Comparison of ENCODE assay signal across 9 mouse cellular contexts in genomic region chr17:87637056-87637389, GRCm38 (mm10). TPM values are rescaled to one million over a fixed set of nuclear protein-coding genes. Genes with fewer than 3 reads are reported as not detected.
DNase-seq lines count a peak whose midpoint lies in the region; ATAC-seq and TF ChIP-seq lines count a peak whose summit lies in the region.
"Had no signal": no experiment of that assay in that cellular context is flagged by ENCODE, and none has a peak within 500 bp of the region (broad histone marks: within the 10 kb centered on the region; RNA-seq: fewer than 3 reads in every experiment).

No protein-coding gene starts in this region.

- H3K27me3 ChIP-seq in heart, embryonic 12.5 days (replicated peaks) = peaks cover 60% of the 10 kb centered on the region
- peaks cover 31% of the 10 kb centered on the region for H3K27me3 ChIP-seq in embryonic facial prominence, embryonic 11.5 days (ENCODE audit: control insufficient read depth, insufficient read depth, low read length)
- no peaks in the 10 kb centered on the region; the same call in 1 of the 2 replicates for H3K27me3 ChIP-seq in kidney, adult 2 months (replicated peaks; ENCODE audit: control insufficient read depth, insufficient read depth, low read length)
- H3K27me3 ChIP-seq in lung, postnatal 0 days (replicated peaks; ENCODE audit: insufficient read depth, low read length) = no peaks in the 10 kb centered on the region; the same call in 1 of the 2 replicates

- no peak for DNase-seq in heart, adult 11 months
- DNase-seq in embryonic facial prominence, embryonic 11.5 days (ENCODE audit: low spot score) = no peak
- peak; percentile 75 for DNase-seq in kidney, adult 2 months
- peak; percentile 81 for DNase-seq in lung, postnatal 0 days (ENCODE audit: low spot score)
- peak; percentile 36 to 40 for DNase-seq in thymus, postnatal 10 days (ENCODE audit: low spot score in 2 of 2)
- DNase-seq in adrenal gland, postnatal 4 days (ENCODE audit: low spot score in 2 of 2) = no peak
- no peak for DNase-seq in layer of hippocampus, postnatal 36 days

- no peak overlapping the region for H3K27ac ChIP-seq in heart, embryonic 12.5 days (ENCODE audit: poor library complexity, severe bottlenecking)
- H3K27ac ChIP-seq in embryonic facial prominence, embryonic 11.5 days (replicated peaks; ENCODE audit: low read depth, low read length) = no peak overlapping the region
- peak overlapping the region; percentile 86 for H3K27ac ChIP-seq in kidney, adult 2 months (ENCODE audit: insufficient read depth, low read depth, low read length)
- H3K27ac ChIP-seq in lung, postnatal 0 days (ENCODE audit: low read length) = peak overlapping the region; percentile 88

- H3K36me3 ChIP-seq in heart, embryonic 12.5 days = no peaks in the 10 kb centered on the region
- no peaks in the 10 kb centered on the region for H3K36me3 ChIP-seq in embryonic facial prominence, embryonic 11.5 days (replicated peaks; ENCODE audit: control insufficient read depth, insufficient read depth, low read depth, low read length)
- H3K36me3 ChIP-seq in kidney, adult 2 months (ENCODE audit: control insufficient read depth, insufficient read depth, low read length) = no peaks in the 10 kb centered on the region
- no peaks in the 10 kb centered on the region for H3K36me3 ChIP-seq in lung, postnatal 0 days (ENCODE audit: insufficient read depth, low read length)

- peaks cover 11% of the 10 kb centered on the region for H3K4me1 ChIP-seq in heart, embryonic 12.5 days (replicated peaks)
- no peaks in the 10 kb centered on the region; the same call in 1 of the 2 replicates for H3K4me1 ChIP-seq in embryonic facial prominence, embryonic 11.5 days (ENCODE audit: control insufficient read depth, insufficient read depth, low read length)
- H3K4me1 ChIP-seq in kidney, adult 2 months (ENCODE audit: control insufficient read depth, insufficient read depth, low read length) = peaks cover 2% of the 10 kb centered on the region; the same call in 1 of the 2 replicates
- no peaks in the 10 kb centered on the region for H3K4me1 ChIP-seq in lung, postnatal 0 days (ENCODE audit: insufficient read depth, low read depth, low read length)

- peak overlapping the region; percentile 70; the same call in 1 of the 2 replicates for H3K9ac ChIP-seq in heart, embryonic 12.5 days
- H3K9ac ChIP-seq in embryonic facial prominence, embryonic 11.5 days (replicated peaks; ENCODE audit: low read length) = peak overlapping the region; percentile 56
- H3K9ac ChIP-seq in lung, postnatal 0 days (replicated peaks; ENCODE audit: low read depth) = peak overlapping the region; percentile 9

- TF ChIP-seq EP300 in lung, postnatal 0 days (IDR thresholded peaks at IDR 0.05) = no peak

- TF ChIP-seq POLR2A in kidney, adult 2 months (IDR thresholded peaks at IDR 0.05; ENCODE audit: low read depth, low read length) = no peak

- TF ChIP-seq CTCF in kidney, adult 2 months (conservative IDR thresholded peaks at IDR 0.05; ENCODE audit: insufficient read depth, insufficient read length, low read depth, low read length) = no peak
- no peak for TF ChIP-seq CTCF in lung, postnatal 0 days (IDR thresholded peaks at IDR 0.05)

- peak overlapping the region; percentile 66 for H3K4me3 ChIP-seq in heart, embryonic 12.5 days
- H3K4me3 ChIP-seq in embryonic facial prominence, embryonic 11.5 days (ENCODE audit: low read depth, low read length) = peak overlapping the region; percentile 50
- peak overlapping the region; percentile 94 for H3K4me3 ChIP-seq in kidney, adult 2 months (ENCODE audit: insufficient read depth, low read depth, low read length)
- peak overlapping the region; percentile 56 for H3K4me3 ChIP-seq in lung, postnatal 0 days (ENCODE audit: low read depth, low read length)

- ATAC-seq in heart, embryonic 12.5 days (ENCODE audit: insufficient number of reproducible peaks, low FRiP score) = no peak
- ATAC-seq in embryonic facial prominence, embryonic 11.5 days (replicated peaks; ENCODE audit: insufficient number of reproducible peaks, low FRiP score, low TSS enrichment, low read depth) = 0 out of 2 replicates have a peak, but pooled peaks have one; percentile 24
- peak; percentile 89 for ATAC-seq in lung, postnatal 0 days

- H3K4me2 ChIP-seq in heart, embryonic 12.5 days = peak overlapping the region; percentile 97
- H3K4me2 ChIP-seq in embryonic facial prominence, embryonic 11.5 days (ENCODE audit: low read depth, low read length) = peak overlapping the region; percentile 96
- peak overlapping the region; percentile 77 for H3K4me2 ChIP-seq in lung, postnatal 0 days (replicated peaks; ENCODE audit: low read depth, low read length)

- H3K9me3 ChIP-seq in heart, embryonic 12.5 days (replicated peaks) = no peaks in the 10 kb centered on the region
- H3K9me3 ChIP-seq in embryonic facial prominence, embryonic 11.5 days (replicated peaks; ENCODE audit: control insufficient read depth, low read length) = no peaks in the 10 kb centered on the region
- H3K9me3 ChIP-seq in lung, postnatal 0 days (ENCODE audit: low read length) = no peaks in the 10 kb centered on the region

- WGBS in heart, embryonic 12.5 days = 3% methylated on average over 22 of the region's 22 CpGs
- under 1% methylated on average over 22 of the region's 22 CpGs for WGBS in embryonic facial prominence, embryonic 11.5 days
- WGBS in kidney, adult 2 months = 6% methylated on average over 22 of the region's 22 CpGs
- whole genome bisulfite sequencing in lung, postnatal 0 days = 3% methylated on average over 20 of the region's 22 CpGs

RNA-seq across cellular contexts. Expression of gene Epcam, which starts 1.2 kb away (rescaled TPM):
- polyA plus RNA-seq in heart, embryonic 12.5 days (2016; fragmentation: Nextera tagmentation; extraction: Ambion mirVana) = 2.9 and 3.9 TPM in 2 replicates
- 87.7 and 93.7 TPM in 2 replicates for polyA plus RNA-seq in embryonic facial prominence, embryonic 11.5 days (2014; fragmentation: Nextera tagmentation; extraction: Ambion mirVana)
- 59.5 and 73.8 TPM in 2 replicates for polyA plus RNA-seq in kidney, adult 2 months (2012; rRNA removed)
- polyA plus RNA-seq in lung, postnatal 0 days (2015; fragmentation: Nextera tagmentation; extraction: Ambion mirVana) = 151 and 158 TPM in 2 replicates
- total RNA-seq in adrenal gland, postnatal 4 days (2021) = 10 to 100 TPM in 1 of 2 experiments, under 1 TPM in 1; 0.79 to 22.1 TPM
- total RNA-seq in layer of hippocampus, postnatal 36 days (2021) = under 1 TPM; 0.32 to 0.43 TPM
- total RNA-seq: MEL had no signal

RNA-seq across cellular contexts. Expression of gene Msh2, which starts 35.1 kb away (rescaled TPM):
- polyA plus RNA-seq in heart, embryonic 12.5 days (2016; fragmentation: Nextera tagmentation; extraction: Ambion mirVana) = 49.0 and 51.6 TPM in 2 replicates
- polyA plus RNA-seq in embryonic facial prominence, embryonic 11.5 days (2014; fragmentation: Nextera tagmentation; extraction: Ambion mirVana) = 93.7 and 96.1 TPM in 2 replicates
- 6.3 and 7.4 TPM in 2 replicates for polyA plus RNA-seq in kidney, adult 2 months (2012; rRNA removed)
- 19.8 and 26.0 TPM in 2 replicates for polyA plus RNA-seq in lung, postnatal 0 days (2015; fragmentation: Nextera tagmentation; extraction: Ambion mirVana)
- 10 to 100 TPM; 39.5 to 45.2 TPM for total RNA-seq in adrenal gland, postnatal 4 days (2021)
- total RNA-seq in layer of hippocampus, postnatal 36 days (2021) = 10 to 100 TPM; 35.3 to 38.1 TPM

Comparison
In these comparisons a context has a peak if more than half of its experiments do, and no peak if none do; other contexts are left out.
1. H3K27ac ChIP-seq: peak in kidney, adult 2 months (single experiment) and lung, postnatal 0 days (single experiment); none in heart, embryonic 12.5 days (single experiment) and embryonic facial prominence, embryonic 11.5 days (single experiment).
2. H3K9ac ChIP-seq: peak in every context shown above with its lines; median percentile 70 in heart, embryonic 12.5 days; 56 in embryonic facial prominence, embryonic 11.5 days; 9 in lung, postnatal 0 days.
3. DNase-seq: peak in kidney, adult 2 months (single experiment), lung, postnatal 0 days (single experiment) and thymus, postnatal 10 days (2 of 2); none in heart, adult 11 months (single experiment), embryonic facial prominence, embryonic 11.5 days (single experiment), adrenal gland, postnatal 4 days (0 of 2) and layer of hippocampus, postnatal 36 days (0 of 2).
4. RNA of gene Epcam, which starts 1.2 kb away (polyA plus RNA-seq): 151 to 158 TPM in lung, postnatal 0 days, 87.7 to 93.7 TPM in embryonic facial prominence, embryonic 11.5 days and 59.5 to 73.8 TPM in kidney, adult 2 months; 2.9 to 3.9 TPM in heart, embryonic 12.5 days; every median in the first group is over 10 times any median in the second.
5. Peak in every context shown above with its lines, with median percentiles within 50 percentile points of each other: H3K4me2 ChIP-seq and H3K4me3 ChIP-seq.